Mouse (Mus musculus) embryonic facial prominence, embryonic 13.5 days (tissue): ENCODE results near the gene Cdk6. TPM values are rescaled to one million over a fixed set of nuclear protein-coding genes. Genes with fewer than 3 reads are reported as not detected.

Experiments
- ATAC-seq: fragments of 200-750 bp; cut with Nextera tagmentation; 2 replicates; pipeline ENCODE4 v1.8.0; 2017; ENCODE audit warnings: low read depth; ENCODE audit not compliant: insufficient number of reproducible peaks, insufficient read depth, low FRiP score, low TSS enrichment
- H3K27ac ChIP-seq: fragments of 300-500 bp; sonication (generic); 2 replicates; pipeline ENCODE4 v1.5.1; 2015; ENCODE audit warnings: moderate library complexity, mild to moderate bottlenecking, inconsistent platforms
- H3K27me3 ChIP-seq: fragments of 300-500 bp; sonication (generic); 2 replicates; pipeline ENCODE4 v1.6.1; 2015; ENCODE audit warnings: mild to moderate bottlenecking, inconsistent platforms
- H3K36me3 ChIP-seq: fragments of 300-500 bp; sonication (generic); 2 replicates; pipeline ENCODE4 v1.6.1; 2015; ENCODE audit warnings: mild to moderate bottlenecking, inconsistent platforms
- H3K4me1 ChIP-seq: fragments of 300-500 bp; sonication (generic); 2 replicates; pipeline ENCODE4 v1.6.1; 2015; ENCODE audit warnings: inconsistent platforms
- H3K4me2 ChIP-seq: fragments of 300-500 bp; sonication (generic); 2 replicates; pipeline ENCODE4 v1.6.1; 2015; ENCODE audit warnings: moderate library complexity, mild to moderate bottlenecking, inconsistent platforms
- H3K4me3 ChIP-seq: fragments of 300-500 bp; sonication (generic); 2 replicates; pipeline ENCODE4 v1.5.1; 2015; ENCODE audit warnings: mild to moderate bottlenecking, inconsistent platforms
- H3K9ac ChIP-seq: fragments of 300-500 bp; sonication (generic); 2 replicates; pipeline ENCODE4 v1.6.1; 2015; ENCODE audit warnings: mild to moderate bottlenecking, inconsistent platforms
- H3K9me3 ChIP-seq: fragments of 300-500 bp; sonication (generic); 2 replicates; pipeline ENCODE4 v1.6.1; 2016; ENCODE audit warnings: inconsistent platforms
- WGBS: fragments of 180-500 bp; shearing (Covaris S2); methylation state at CpG from one replicate; pipeline ENCODE4 v1.1.7; 2015; ENCODE audit warnings: mixed read lengths; 5-methylcytosine and 5-hydroxymethylcytosine counted together
- polyA plus RNA-seq: library from polyadenylated mRNA; unstranded; fragments of >200 nt; fragmentation: Nextera tagmentation; extraction: Ambion mirVana; gene quantifications from 2 replicates; pipeline ENCODE4 v1.2.1, GENCODE M21; 2015

Cdk6 gene
- polyA plus RNA-seq, 1 experiment from 2014 or later, result 34.5 TPM

- Histone ChIP-seq H3K4me2 (no peak overlapping the region), H3K36me3 (no peaks in the 10 kb centered on the region), H3K27ac (no peak overlapping the region), H3K4me1 (peaks cover 13% of the 10 kb centered on the region), H3K9me3 (no peaks in the 10 kb centered on the region), H3K4me3 (no peak overlapping the region), H3K9ac (no peak overlapping the region), H3K27me3 (no peaks in the 10 kb centered on the region)
- 73% methylated on average over 3 of the region's 3 CpGs for WGBS
- ATAC-seq, result no peak
Measured at GRCm38 (mm10) chr5:3383547-3383946, 42.3 kb downstream of the Cdk6 start.

GRCm38 (mm10) chr5:3385078-3385477 is 43.8 kb downstream of the Cdk6 start:
- H3K4me3 ChIP-seq, result no peak overlapping the region
- H3K4me1 ChIP-seq, result peaks cover 13% of the 10 kb centered on the region
- WGBS, result 57% methylated on average over 1 of the region's 1 CpGs
- no peaks in the 10 kb centered on the region for H3K9me3 ChIP-seq
- no peak overlapping the region for H3K27ac ChIP-seq
- H3K4me2 ChIP-seq, result no peak overlapping the region
- ATAC-seq, result no peak
- H3K36me3 ChIP-seq, result no peaks in the 10 kb centered on the region
- no peaks in the 10 kb centered on the region for H3K27me3 ChIP-seq
- no peak overlapping the region for H3K9ac ChIP-seq

DNA sequence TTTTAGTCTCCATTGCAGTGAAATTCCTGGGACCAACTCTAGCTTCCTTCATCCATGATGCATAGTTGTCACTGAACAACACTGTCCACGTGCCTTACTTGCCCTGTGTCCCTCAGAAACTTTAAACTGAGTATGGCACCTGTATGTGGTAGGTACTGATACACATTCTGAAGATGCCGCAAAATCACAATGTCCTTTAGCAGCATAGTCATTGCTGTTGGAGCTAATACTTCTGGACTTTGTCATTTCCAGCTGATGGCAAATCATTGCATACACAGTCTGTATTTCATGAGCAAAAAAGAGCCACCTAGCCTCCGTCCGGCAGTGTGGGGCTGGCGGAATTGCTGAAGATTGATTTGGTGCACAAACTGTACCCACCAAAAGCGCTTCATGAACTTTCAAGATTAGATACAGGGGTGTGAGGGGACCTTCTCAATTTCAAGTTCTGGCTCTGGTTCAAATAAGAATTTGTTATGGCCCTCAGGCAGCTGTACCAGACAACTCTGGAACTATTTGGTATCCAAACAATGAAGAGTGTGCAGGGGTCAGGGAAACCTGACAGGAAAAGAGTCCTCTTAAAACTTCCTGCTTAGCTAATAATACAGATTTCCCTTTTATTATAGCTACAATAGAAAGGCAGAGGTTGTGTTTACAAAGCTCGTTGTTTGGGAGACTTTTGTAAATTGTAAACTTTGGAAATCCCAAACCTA is 44.9 kb downstream of the Cdk6 start:
- Histone ChIP-seq H3K4me3 (no peak overlapping the region), H3K9me3 (no peaks in the 10 kb centered on the region), H3K27me3 (no peaks in the 10 kb centered on the region), H3K9ac (no peak overlapping the region), H3K4me2 (no peak overlapping the region), H3K36me3 (no peaks in the 10 kb centered on the region), H3K27ac (no peak overlapping the region), H3K4me1 (peaks cover 13% of the 10 kb centered on the region)
- no peak for ATAC-seq
- WGBS, result 58% methylated on average over 7 of the region's 7 CpGs

- H3K4me3 ChIP-seq, result no peak overlapping the region
- no peak for ATAC-seq
- H3K4me2 ChIP-seq, result no peak overlapping the region
- no peak overlapping the region for H3K27ac ChIP-seq
- H3K9me3 ChIP-seq, result no peaks in the 10 kb centered on the region
- H3K27me3 ChIP-seq, result no peaks in the 10 kb centered on the region
- H3K9ac ChIP-seq, result no peak overlapping the region
- peaks cover 13% of the 10 kb centered on the region for H3K4me1 ChIP-seq
- 20% methylated on average over 4 of the region's 4 CpGs for WGBS
- H3K36me3 ChIP-seq, result no peaks in the 10 kb centered on the region
Measured at GRCm38 (mm10) chr5:3386731-3387087, 45.4 kb downstream of the Cdk6 start.

DNA sequence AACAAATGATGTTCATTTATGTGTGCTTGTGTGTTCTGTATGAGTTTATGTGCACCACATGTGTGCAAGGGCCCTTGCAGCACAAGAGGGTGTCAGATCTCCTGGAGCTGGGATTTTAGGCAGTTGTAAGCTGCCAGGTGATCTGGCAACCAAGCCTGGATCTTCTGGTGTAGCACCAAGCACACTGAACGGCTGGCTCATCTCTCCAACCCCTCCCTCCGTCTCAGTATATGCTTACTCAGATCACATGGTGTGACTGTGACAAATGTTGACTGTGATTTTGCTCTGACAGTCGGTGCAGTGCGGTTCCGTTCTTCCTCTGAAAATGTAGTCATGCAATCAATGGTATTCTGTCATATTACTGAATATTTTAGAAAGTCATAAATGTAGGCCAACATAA is 45.9 kb downstream of the Cdk6 start:
- 56% methylated on average over 5 of the region's 5 CpGs for WGBS

GRCm38 (mm10) chr5:3392856-3393255 is 51.6 kb downstream of the Cdk6 start:
- 84% methylated on average over 3 of the region's 3 CpGs for WGBS
- ATAC-seq, result no peak

More for the DNA sequence above, 45.9 kb downstream of the Cdk6 start:
- Histone ChIP-seq H3K36me3 (no peaks in the 10 kb centered on the region), H3K9me3 (no peaks in the 10 kb centered on the region), H3K27ac (no peak overlapping the region), H3K4me2 (no peak overlapping the region), H3K4me3 (no peak overlapping the region), H3K4me1 (peaks cover 13% of the 10 kb centered on the region), H3K9ac (no peak overlapping the region), H3K27me3 (no peaks in the 10 kb centered on the region)
- ATAC-seq, result no peak

GRCm38 (mm10) chr5:3394145-3394544 is 52.9 kb downstream of the Cdk6 start:
- Histone ChIP-seq H3K4me1 (no peaks in the 10 kb centered on the region), H3K9me3 (no peaks in the 10 kb centered on the region)

More at GRCm38 (mm10) chr5:3392856-3393255, 51.6 kb downstream of the Cdk6 start:
- no peaks in the 10 kb centered on the region for H3K27me3 ChIP-seq
- H3K36me3 ChIP-seq, result no peaks in the 10 kb centered on the region
- no peak overlapping the region for H3K4me2 ChIP-seq
- H3K9ac ChIP-seq, result no peak overlapping the region
- no peak overlapping the region for H3K4me3 ChIP-seq
- H3K9me3 ChIP-seq, result no peaks in the 10 kb centered on the region
- H3K27ac ChIP-seq, result no peak overlapping the region
- no peaks in the 10 kb centered on the region for H3K4me1 ChIP-seq

GRCm38 (mm10) chr5:3395020-3395419 is 53.7 kb downstream of the Cdk6 start:
- Histone ChIP-seq H3K4me3 (no peak overlapping the region), H3K9me3 (no peaks in the 10 kb centered on the region), H3K4me1 (peaks cover 5% of the 10 kb centered on the region; the same call in 1 of the 2 replicates), H3K27ac (no peak overlapping the region), H3K9ac (no peak overlapping the region), H3K36me3 (no peaks in the 10 kb centered on the region), H3K4me2 (no peak overlapping the region), H3K27me3 (no peaks in the 10 kb centered on the region)
- no peak for ATAC-seq
- 64% methylated on average over 6 of the region's 6 CpGs for WGBS

More at GRCm38 (mm10) chr5:3394145-3394544, 52.9 kb downstream of the Cdk6 start:
- H3K4me3 ChIP-seq, result no peak overlapping the region
- H3K27ac ChIP-seq, result no peak overlapping the region
- no peak for ATAC-seq
- WGBS, result 91% methylated on average over 7 of the region's 7 CpGs
- H3K36me3 ChIP-seq, result no peaks in the 10 kb centered on the region
- H3K4me2 ChIP-seq, result no peak overlapping the region
- no peaks in the 10 kb centered on the region for H3K27me3 ChIP-seq
- H3K9ac ChIP-seq, result no peak overlapping the region

DNA sequence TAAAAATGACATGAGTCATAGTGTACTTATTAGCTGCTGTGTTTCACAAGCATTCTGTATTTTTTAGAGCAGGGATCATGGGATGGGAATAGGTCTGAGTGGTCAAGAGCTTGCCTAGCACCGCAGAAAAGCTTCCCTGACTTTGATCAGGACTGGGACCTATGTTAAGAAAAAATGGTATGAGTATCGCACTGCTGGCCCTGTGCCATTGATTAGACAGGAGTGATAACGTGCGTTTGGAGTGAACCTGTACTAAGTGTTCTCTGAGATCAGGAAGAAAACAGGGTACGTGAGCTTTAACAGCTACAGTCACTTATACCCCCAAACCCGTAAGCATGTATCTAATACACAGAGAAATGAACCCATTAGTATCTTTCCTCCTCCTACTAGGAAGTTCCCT is 54.9 kb downstream of the Cdk6 start:
- no peak for ATAC-seq
- Histone ChIP-seq H3K4me1 (peaks cover 9% of the 10 kb centered on the region; the same call in 1 of the 2 replicates), H3K27me3 (no peaks in the 10 kb centered on the region)

DNA sequence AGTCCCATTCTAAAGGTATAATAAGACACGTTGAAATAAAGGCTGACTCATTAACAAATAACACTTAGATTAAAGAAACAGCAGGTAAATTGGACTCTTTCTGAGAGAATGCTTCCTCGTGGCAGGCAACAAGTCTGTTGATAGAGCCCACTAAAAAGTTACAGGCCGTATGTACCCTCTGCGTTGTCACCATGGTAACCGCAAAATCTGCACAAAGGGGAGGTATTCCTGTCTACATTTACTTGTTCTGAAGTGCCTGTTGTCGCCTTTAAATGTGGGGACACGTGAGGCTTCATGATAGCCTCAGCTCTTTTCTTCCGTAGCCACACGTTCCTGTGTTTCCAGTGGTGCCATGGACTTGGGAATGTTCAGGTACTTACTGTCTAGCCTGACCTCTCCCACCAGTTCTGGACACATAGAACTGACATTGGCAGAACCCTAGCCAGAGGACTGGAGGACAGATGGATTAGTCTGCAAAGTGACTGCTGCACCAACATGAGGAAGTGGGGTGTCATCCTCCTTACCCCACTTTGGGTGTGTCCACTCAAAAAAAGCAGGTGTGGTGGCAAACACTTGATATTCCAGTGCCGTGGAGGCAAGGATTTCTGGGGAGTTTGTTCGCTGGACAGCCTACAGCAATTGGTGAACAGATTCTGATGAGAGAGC is 55.8 kb downstream of the Cdk6 start:
- 88% methylated on average over 11 of the region's 11 CpGs for WGBS
- Histone ChIP-seq H3K9me3 (no peaks in the 10 kb centered on the region), H3K4me3 (no peak overlapping the region), H3K4me2 (no peak overlapping the region), H3K36me3 (no peaks in the 10 kb centered on the region), H3K27ac (no peak overlapping the region), H3K9ac (no peak overlapping the region), H3K4me1 (peaks cover 9% of the 10 kb centered on the region; the same call in 1 of the 2 replicates), H3K27me3 (no peaks in the 10 kb centered on the region)
- no peak for ATAC-seq

More for the DNA sequence above, 54.9 kb downstream of the Cdk6 start:
- Histone ChIP-seq H3K4me2 (no peak overlapping the region), H3K27ac (no peak overlapping the region), H3K9me3 (no peaks in the 10 kb centered on the region), H3K36me3 (no peaks in the 10 kb centered on the region), H3K4me3 (no peak overlapping the region), H3K9ac (no peak overlapping the region)
- WGBS, result 82% methylated on average over 6 of the region's 6 CpGs

DNA sequence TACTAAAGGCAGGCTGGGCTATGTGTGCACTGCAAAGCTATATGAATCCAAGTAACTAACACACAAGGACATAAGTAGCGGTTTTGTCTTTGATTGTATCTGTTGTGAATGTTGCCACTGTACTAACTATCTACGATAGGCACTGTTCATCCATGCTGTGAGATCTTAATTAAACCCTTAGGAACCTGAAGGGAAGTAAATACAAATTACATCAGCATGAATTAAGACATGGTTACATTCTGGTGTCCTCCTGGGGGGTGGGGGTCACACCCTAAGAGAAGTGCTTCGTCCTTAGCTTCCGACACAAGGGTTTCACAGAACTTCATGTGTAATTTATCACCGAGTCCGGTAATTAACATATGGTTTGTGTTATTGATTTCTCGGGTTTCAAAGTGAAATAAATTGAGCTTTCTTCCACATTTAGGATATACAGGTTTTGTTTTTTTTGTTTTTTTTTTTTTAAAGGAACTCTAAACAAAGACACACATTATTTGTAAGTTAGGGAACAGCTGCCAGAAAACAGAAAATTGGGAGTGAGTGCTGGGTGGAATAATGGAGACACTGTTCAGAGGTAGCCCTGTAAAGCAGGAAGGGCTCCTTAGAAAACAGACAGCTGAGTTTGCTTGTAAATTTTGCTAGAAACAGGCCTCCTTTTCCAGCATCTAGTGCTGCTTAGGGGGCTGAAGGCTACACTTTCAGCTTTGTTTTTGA is 58.7 kb downstream of the Cdk6 start:
- H3K36me3 ChIP-seq, result no peaks in the 10 kb centered on the region
- peak overlapping the region; percentile 60 for H3K27ac ChIP-seq
- no peak for ATAC-seq
- no peaks in the 10 kb centered on the region for H3K9me3 ChIP-seq
- peaks cover 9% of the 10 kb centered on the region; the same call in 1 of the 2 replicates for H3K4me1 ChIP-seq
- no peak overlapping the region for H3K4me3 ChIP-seq
- no peaks in the 10 kb centered on the region for H3K27me3 ChIP-seq
- H3K9ac ChIP-seq, result no peak overlapping the region
- H3K4me2 ChIP-seq, result no peak overlapping the region
- WGBS, result 20% methylated on average over 7 of the region's 7 CpGs
